Mouse (Mus musculus): ENCODE results near the gene Kif13a.

- no peak for TF ChIP-seq CTCF (IDR thresholded peaks at IDR 0.05; ENCODE audit: insufficient read depth, low read length)
- no peak for TF ChIP-seq POLR2A (IDR thresholded peaks at IDR 0.05; ENCODE audit: borderline replicate concordance, extremely low read depth, low read depth, low read length)
Observed at GRCm38 (mm10) chr13:46780379-46780778, 149.3 kb downstream of the Kif13a start.

Measured in lung, adult 2 months (tissue).